Mouse (Mus musculus) heart, embryonic 16.5 days (tissue): ENCODE results near the gene Gnl3. TPM values are rescaled to one million over a fixed set of nuclear protein-coding genes. Genes with fewer than 3 reads are reported as not detected.
A peak's percentile ranks its signal among the peaks of the same experiment; 100 is the strongest.

ENCODE experiments used
- ATAC-seq: fragments of 200-750 bp; cut with Nextera tagmentation; replicated peaks from 2 replicates; pipeline ENCODE4 v1.8.0; 2017; ENCODE audit warnings: moderate number of reproducible peaks; ENCODE audit not compliant: insufficient read depth, low FRiP score; ENCODE audit errors: extremely low read depth
- H3K27ac ChIP-seq: fragments of 300-500 bp; sonication (generic); 2 replicates; pipeline ENCODE4 v1.5.1; 2014; ENCODE audit warnings: mild to moderate bottlenecking, low read length, control low read depth, moderate library complexity
- H3K27me3 ChIP-seq: fragments of 300-500 bp; sonication (generic); 2 replicates; pipeline ENCODE4 v1.6.1; 2014; ENCODE audit warnings: low read length, mixed read lengths; ENCODE audit not compliant: control insufficient read depth, insufficient read depth
- H3K36me3 ChIP-seq: fragments of 300-500 bp; sonication (generic); 2 replicates; pipeline ENCODE4 v1.6.1; 2014; ENCODE audit not compliant: control insufficient read depth, insufficient read depth
- H3K4me1 ChIP-seq: fragments of 300-500 bp; sonication (generic); 2 replicates; pipeline ENCODE4 v1.6.1; 2014; ENCODE audit warnings: low read length, mixed read lengths; ENCODE audit not compliant: control insufficient read depth, insufficient read depth
- H3K4me2 ChIP-seq: fragments of 300-500 bp; sonication (generic); 2 replicates; pipeline ENCODE4 v1.6.1; 2014; ENCODE audit warnings: low read depth, mild to moderate bottlenecking, control low read depth, low read length
- H3K4me3 ChIP-seq: fragments of 300-500 bp; sonication (generic); 2 replicates; pipeline ENCODE4 v1.5.1; 2014; ENCODE audit warnings: mild to moderate bottlenecking, control low read depth, low read length
- H3K9ac ChIP-seq: fragments of 300-500 bp; sonication (generic); 2 replicates; pipeline ENCODE4 v1.6.1; 2014; ENCODE audit warnings: low read length, control low read depth
- H3K9me3 ChIP-seq: fragments of 300-500 bp; sonication (generic); replicated peaks from 2 replicates; pipeline ENCODE4 v1.6.1; 2016; ENCODE audit warnings: low read length; ENCODE audit not compliant: control insufficient read depth
- WGBS: fragments of 180-500 bp; shearing (Covaris S2); extraction: QIAGEN DNeasy Blood & Tissue Kit; methylation state at CpG from one replicate; pipeline ENCODE4 v1.1.7; 2014; 5-methylcytosine and 5-hydroxymethylcytosine counted together
- polyA plus RNA-seq: library from polyadenylated mRNA; unstranded; fragments of >200 nt; fragmentation: Nextera tagmentation; extraction: Ambion mirVana; gene quantifications from 2 replicates; pipeline ENCODE4 v1.2.1, GENCODE M21; 2015

The Gnl3 gene
- polyA plus RNA-seq, 1 experiment from 2014 or later = 63.0 TPM

DNA sequence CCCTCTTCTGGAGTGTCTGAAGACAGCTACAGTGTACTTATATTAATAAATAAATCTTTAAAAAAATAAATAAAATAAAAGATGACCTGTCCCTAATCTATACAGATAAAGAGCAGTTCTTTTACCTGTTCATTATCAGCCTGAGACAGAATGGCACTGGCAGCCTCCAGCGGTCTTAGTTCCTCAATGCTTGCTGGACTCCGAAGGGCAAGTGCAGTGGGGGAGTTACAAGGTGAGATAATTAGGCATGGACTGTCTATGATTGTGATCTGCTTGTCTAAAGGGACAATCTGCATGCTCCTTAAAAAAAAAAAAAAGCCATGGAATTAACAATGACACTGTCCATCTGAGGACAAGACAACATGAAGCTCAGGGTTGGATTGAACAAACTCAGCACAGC, 5.0 kb downstream of the Gnl3 start:
- Histone ChIP-seq H3K9ac (no peak overlapping the region), H3K4me2 (no peak overlapping the region), H3K36me3 (peaks cover 63% of the 10 kb centered on the region), H3K27ac (no peak overlapping the region), H3K4me1 (peaks cover 9% of the 10 kb centered on the region), H3K27me3 (no peaks in the 10 kb centered on the region), H3K4me3 (no peak overlapping the region), H3K9me3 (no peaks in the 10 kb centered on the region)
- WGBS = 97% methylated on average over 2 of the region's 2 CpGs
- ATAC-seq = no peak

DNA sequence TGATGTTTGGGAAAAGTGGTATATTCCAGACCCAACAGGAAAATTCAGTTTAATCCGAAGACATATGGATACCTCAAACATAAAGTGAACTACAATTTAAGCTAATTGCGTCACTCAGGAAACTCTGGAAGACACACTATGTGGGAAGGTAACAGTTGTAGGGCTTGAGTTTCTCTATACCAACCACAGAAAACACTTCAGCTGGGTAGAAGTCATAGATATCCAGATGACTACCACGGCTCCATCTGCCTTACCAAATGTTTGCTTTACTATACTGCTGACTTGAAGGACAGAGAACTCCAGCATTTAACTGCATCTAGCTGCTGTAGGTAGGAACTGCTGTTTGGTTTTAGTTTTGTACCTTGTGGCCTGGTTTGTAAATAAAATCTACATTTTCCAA, 7.4 kb downstream of the Gnl3 start:
- peaks cover 55% of the 10 kb centered on the region for H3K36me3 ChIP-seq
- H3K4me1 ChIP-seq = no peaks in the 10 kb centered on the region
- H3K27me3 ChIP-seq = no peaks in the 10 kb centered on the region
- no peak for ATAC-seq
- H3K9me3 ChIP-seq = no peaks in the 10 kb centered on the region
- H3K27ac ChIP-seq = no peak overlapping the region
- no peak overlapping the region for H3K4me2 ChIP-seq
- H3K9ac ChIP-seq = no peak overlapping the region
- WGBS = 87% methylated on average over 3 of the region's 3 CpGs
- H3K4me3 ChIP-seq = no peak overlapping the region

DNA sequence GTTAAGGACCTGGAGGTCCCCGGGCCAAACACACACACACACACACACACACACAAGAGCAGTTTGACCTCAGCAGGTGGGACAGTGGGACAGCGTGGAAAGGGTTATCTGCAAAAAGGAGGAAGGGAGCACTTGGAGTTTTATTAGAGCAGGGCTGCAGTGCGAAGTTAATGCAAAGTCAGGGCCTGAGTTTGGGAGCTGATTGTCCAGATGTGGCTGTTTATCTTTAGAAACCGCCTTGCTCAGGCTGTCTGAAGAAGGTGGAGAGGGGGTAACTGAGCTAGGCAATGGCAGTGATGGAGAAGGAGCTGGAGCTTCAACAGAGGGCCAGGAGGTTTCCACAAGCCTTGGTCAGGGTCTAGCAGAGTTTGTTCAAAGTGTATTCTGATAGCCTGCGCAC, 12.2 kb downstream of the Gnl3 start:
- peaks cover 6% of the 10 kb centered on the region for H3K4me1 ChIP-seq
- H3K27ac ChIP-seq = no peak overlapping the region
- peaks cover 20% of the 10 kb centered on the region for H3K36me3 ChIP-seq
- H3K9ac ChIP-seq = no peak overlapping the region
- no peaks in the 10 kb centered on the region for H3K9me3 ChIP-seq
- no peaks in the 10 kb centered on the region for H3K27me3 ChIP-seq
- ATAC-seq = no peak
- 77% methylated on average over 5 of the region's 5 CpGs for WGBS
- no peak overlapping the region for H3K4me2 ChIP-seq
- H3K4me3 ChIP-seq = no peak overlapping the region

DNA sequence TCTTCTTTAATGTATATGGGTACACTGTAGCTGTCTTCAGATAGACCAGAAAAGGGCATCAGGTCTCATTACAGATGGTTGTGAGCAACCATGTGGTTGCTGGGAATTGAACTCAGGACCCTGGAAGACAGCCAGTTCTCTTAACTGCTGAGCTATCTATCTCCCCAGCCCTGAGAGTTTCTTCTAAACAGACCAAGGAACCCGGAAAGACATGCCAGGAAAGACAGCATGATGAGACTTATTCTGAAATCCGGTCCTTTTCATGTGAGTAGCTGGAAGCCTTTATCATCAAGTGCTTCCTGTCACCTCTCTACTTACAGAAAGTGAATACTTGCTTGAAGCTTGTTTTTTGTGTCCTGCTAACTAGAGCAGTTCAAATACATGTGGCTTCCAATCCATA, 14.4 kb downstream of the Gnl3 start:
- Histone ChIP-seq H3K9me3 (no peaks in the 10 kb centered on the region), H3K36me3 (peaks cover 8% of the 10 kb centered on the region), H3K9ac (no peak overlapping the region), H3K4me2 (no peak overlapping the region), H3K4me1 (peaks cover 13% of the 10 kb centered on the region), H3K27ac (no peak overlapping the region), H3K27me3 (no peaks in the 10 kb centered on the region), H3K4me3 (no peak overlapping the region)
- no peak for ATAC-seq
- 63% methylated on average over 2 of the region's 2 CpGs for WGBS

DNA sequence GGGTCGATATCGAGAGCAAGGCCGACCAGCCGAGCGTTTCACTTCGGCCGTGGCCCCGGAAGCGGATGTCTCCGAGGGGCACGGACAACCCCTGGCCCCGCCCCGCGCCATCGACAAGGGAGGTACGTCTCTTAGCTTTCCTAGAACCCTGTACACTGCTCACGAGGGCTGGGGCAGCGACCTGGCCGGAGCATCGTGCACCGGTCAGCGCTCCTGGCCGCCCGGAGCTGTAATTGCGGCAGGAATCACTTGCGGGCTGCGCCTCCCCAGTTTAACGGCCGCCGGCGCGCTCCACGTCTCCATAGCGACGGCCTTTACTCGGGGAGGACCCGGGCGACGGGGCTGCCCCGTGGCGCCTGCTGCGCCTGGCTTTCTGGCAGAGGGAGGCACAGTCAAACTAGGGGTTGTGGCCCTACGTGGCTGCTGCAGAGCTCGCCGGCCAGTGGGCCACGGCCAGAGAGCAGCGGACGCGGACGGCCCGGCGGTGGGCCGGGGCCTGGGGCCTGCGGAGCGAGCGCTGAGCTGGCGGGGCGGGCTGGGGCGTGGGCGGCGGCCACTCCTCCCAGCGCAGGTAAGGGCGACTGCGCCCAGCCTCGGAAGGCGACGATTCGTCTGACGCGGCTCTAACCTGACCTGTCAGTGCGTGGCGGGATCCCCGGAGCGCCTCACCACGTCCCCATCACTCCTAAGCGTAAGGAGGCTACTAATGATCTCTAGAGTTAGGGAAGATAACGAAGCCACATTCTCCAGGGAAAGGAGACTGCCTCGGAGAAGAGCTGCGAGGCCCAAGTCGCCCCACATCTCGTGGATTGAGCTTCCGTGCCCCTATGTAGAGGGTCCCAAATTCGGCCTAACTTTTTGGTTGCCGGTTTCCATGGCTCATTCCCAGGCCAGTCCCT, 17.4 kb downstream of the Gnl3 start, which contains the start of the genes Glt8d1 and Spcs1:
Gene Glt8d1, plus strand, starts transcription at position 94 of the 899 bp plus-strand sequence.
Gene Spcs1, minus strand, starts transcription at position 366 of the 899 bp plus-strand sequence.
- peak within 1 kb of the TSS; percentile 89 for H3K4me2 ChIP-seq
- H3K27me3 ChIP-seq = no peaks in the 10 kb centered on the region
- H3K27ac ChIP-seq = peak within 1 kb of the TSS; percentile 93
- peaks cover 3% of the 10 kb centered on the region; the same call in 1 of the 2 replicates for H3K36me3 ChIP-seq
- H3K4me1 ChIP-seq = peaks cover 13% of the 10 kb centered on the region
- peak; percentile 91 for ATAC-seq
- H3K4me3 ChIP-seq = peak within 1 kb of the TSS; percentile 87
- peak within 1 kb of the TSS; percentile 96 for H3K9ac ChIP-seq
- WGBS = under 1% methylated on average over 82 of the region's 84 CpGs
- no peaks in the 10 kb centered on the region for H3K9me3 ChIP-seq

DNA sequence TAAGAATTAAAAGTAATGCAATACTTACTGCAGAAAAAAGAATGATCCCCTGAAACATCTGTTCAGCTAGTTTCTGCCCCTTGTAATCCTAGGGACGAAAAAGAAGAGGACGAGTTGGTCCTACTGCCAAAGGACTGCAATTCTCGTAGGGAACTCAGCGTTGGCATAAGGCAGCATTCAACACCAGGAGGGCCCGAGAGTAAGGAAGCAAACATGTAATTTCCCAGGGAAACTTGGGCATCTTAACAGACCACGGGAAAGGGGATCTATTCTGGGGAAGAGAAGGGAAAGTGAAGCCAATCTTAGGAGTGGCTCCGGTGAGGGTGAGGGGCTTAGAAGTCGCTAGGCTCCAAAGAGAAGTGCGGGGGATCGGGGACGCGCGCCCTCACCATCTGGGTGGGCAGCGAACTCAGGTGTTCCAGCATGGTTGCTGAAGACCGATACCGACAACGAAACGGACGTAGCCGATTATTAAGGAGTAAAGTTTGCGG, 18.1 kb downstream of the Gnl3 start:
- Histone ChIP-seq H3K9me3 (no peaks in the 10 kb centered on the region), H3K27ac (peak overlapping the region; percentile 93), H3K4me2 (peak overlapping the region; percentile 89), H3K9ac (peak overlapping the region; percentile 96), H3K27me3 (no peaks in the 10 kb centered on the region), H3K36me3 (peaks cover 2% of the 10 kb centered on the region; the same call in 1 of the 2 replicates), H3K4me1 (peaks cover 13% of the 10 kb centered on the region), H3K4me3 (peak overlapping the region; percentile 87)
- WGBS = under 1% methylated on average over 21 of the region's 21 CpGs
- ATAC-seq = no peak; the same call in 1 of the 2 replicates

DNA sequence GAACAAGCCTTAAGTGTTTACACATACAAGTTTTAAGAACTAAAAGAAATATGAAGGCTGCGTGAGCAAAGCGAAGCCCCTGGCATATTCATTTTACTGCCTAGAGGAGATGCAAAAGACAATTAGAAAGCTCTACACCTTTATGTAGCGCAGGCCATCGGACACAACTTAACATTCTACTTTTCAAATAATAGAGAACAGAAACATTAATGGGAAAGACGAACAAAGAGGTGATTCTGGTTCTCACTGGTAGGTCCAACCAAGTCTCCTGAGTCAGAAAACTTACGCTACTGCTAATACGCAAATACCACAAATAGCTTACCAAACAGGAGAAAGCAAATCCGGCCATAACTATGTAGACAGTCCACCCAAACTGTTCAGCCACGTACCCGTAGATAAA, 18.6 kb downstream of the Gnl3 start:
- ATAC-seq = no peak
- Histone ChIP-seq H3K9ac (peak overlapping the region; percentile 96), H3K27ac (no peak overlapping the region), H3K4me1 (peaks cover 13% of the 10 kb centered on the region), H3K4me3 (peak overlapping the region; percentile 87), H3K27me3 (no peaks in the 10 kb centered on the region), H3K9me3 (no peaks in the 10 kb centered on the region), H3K36me3 (peaks cover 1% of the 10 kb centered on the region; the same call in 1 of the 2 replicates), H3K4me2 (peak overlapping the region; percentile 89)
- 56% methylated on average over 10 of the region's 10 CpGs for WGBS

DNA sequence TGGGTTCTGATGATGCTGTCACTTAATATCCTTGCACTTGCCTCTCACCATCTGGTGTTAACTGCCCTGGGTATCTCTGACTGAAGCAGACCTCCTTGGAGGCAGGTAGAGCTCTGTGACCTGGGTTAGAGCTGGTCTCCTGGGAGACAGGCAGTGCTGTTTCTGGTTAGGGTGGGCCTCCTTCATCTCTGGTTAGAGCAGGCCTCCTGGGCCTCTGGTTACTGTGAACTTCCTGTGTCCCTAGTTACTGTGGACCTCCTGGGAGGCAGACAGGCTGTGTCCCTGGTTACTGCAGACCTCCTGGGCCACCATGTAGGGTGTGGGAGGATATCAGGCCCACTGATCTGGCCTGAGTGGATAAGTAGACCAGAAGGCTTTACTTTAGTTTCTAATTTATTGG, 22.5 kb downstream of the Gnl3 start:
- no peaks in the 10 kb centered on the region for H3K36me3 ChIP-seq
- peaks cover 8% of the 10 kb centered on the region for H3K4me1 ChIP-seq
- H3K9me3 ChIP-seq = no peaks in the 10 kb centered on the region
- H3K27me3 ChIP-seq = no peaks in the 10 kb centered on the region
- no peak for ATAC-seq
- no peak overlapping the region for H3K4me2 ChIP-seq
- H3K27ac ChIP-seq = no peak overlapping the region
- H3K4me3 ChIP-seq = no peak overlapping the region
- H3K9ac ChIP-seq = no peak overlapping the region

DNA sequence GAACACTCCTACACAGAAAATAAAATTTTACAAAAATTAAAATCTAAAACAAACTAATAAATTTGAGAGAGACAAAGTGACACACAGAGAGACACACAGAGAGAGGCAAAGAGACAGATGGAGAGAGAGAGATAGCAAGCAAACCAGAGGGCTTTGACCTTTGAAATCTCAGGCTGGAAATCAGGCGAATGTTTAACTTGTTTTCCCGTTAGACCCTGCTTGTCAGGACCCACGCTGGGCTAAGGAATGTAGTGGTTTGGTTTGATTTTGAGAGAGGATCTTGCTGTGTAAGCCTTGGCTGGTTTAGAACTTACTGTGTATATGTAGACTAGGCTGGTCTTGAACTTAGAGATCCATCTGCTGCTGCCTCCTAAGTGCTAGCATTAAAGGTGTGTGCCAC, 42.7 kb downstream of the Gnl3 start:
- Histone ChIP-seq H3K4me2 (no peak overlapping the region), H3K4me1 (no peaks in the 10 kb centered on the region), H3K9me3 (no peaks in the 10 kb centered on the region), H3K27me3 (no peaks in the 10 kb centered on the region), H3K36me3 (no peaks in the 10 kb centered on the region), H3K27ac (no peak overlapping the region), H3K4me3 (no peak overlapping the region), H3K9ac (no peak overlapping the region)
- 80% methylated on average over 3 of the region's 3 CpGs for WGBS
- no peak for ATAC-seq
